Mouse (Mus musculus): ENCODE data around the gene Dis3l. TPM values are rescaled to one million over a fixed set of nuclear protein-coding genes. Genes with fewer than 3 reads are reported as not detected.

The Dis3l gene
- polyA plus RNA-seq (2015; fragmentation: Nextera tagmentation; extraction: Ambion mirVana) = 20.9 and 24.2 TPM in 2 replicates

DNA sequence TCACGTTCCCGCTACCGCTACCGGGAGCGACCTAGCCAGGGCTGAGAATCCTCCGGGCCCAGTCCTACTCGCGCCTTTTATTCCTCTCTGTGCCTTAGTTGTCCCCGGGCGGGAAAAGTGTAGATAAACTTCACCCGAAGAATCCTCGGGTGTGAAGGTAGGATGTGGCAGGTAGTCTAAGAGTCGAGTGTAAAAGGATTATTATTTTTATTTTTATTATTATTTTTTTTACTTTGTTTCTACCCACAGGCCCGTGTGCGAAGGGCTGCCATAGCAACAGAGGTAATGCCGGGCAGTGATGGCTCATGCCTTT, at the start of gene Dis3l:
Gene Dis3l, minus strand, starts transcription at position 35 of the 313 bp plus-strand sequence.
- ATAC-seq (ENCODE audit: low FRiP score, low read depth) = no peak

GRCm38 (mm10) chr9:64389576-64390292, 48.6 kb upstream of the Dis3l start:
- peaks cover 23% of the 10 kb centered on the region for H3K4me1 ChIP-seq (replicated peaks)
- ATAC-seq (ENCODE audit: low FRiP score, low read depth) = no peak
- no peaks in the 10 kb centered on the region for H3K9me3 ChIP-seq
- H3K36me3 ChIP-seq = no peaks in the 10 kb centered on the region
- no peak overlapping the region for H3K4me2 ChIP-seq
- no peak overlapping the region for H3K9ac ChIP-seq
- H3K27ac ChIP-seq (replicated peaks) = no peak overlapping the region
- H3K4me3 ChIP-seq = no peak overlapping the region
- WGBS = 59% methylated on average over 7 of the region's 7 CpGs
- H3K27me3 ChIP-seq = peaks cover 15% of the 10 kb centered on the region

More for the DNA sequence above, at the start of gene Dis3l:
- Histone ChIP-seq H3K27ac (replicated peaks) (peak within 1 kb of the TSS; percentile 98), H3K4me2 (peak within 1 kb of the TSS; percentile 81), H3K9ac (peak within 1 kb of the TSS; percentile 99), H3K27me3 (no peaks in the 10 kb centered on the region), H3K36me3 (peaks cover 5% of the 10 kb centered on the region; the same call in 1 of the 2 replicates), H3K9me3 (no peaks in the 10 kb centered on the region), H3K4me3 (peak within 1 kb of the TSS; percentile 57), H3K4me1 (replicated peaks) (peaks cover 18% of the 10 kb centered on the region)
- WGBS = 16% methylated on average over 16 of the region's 16 CpGs

DNA sequence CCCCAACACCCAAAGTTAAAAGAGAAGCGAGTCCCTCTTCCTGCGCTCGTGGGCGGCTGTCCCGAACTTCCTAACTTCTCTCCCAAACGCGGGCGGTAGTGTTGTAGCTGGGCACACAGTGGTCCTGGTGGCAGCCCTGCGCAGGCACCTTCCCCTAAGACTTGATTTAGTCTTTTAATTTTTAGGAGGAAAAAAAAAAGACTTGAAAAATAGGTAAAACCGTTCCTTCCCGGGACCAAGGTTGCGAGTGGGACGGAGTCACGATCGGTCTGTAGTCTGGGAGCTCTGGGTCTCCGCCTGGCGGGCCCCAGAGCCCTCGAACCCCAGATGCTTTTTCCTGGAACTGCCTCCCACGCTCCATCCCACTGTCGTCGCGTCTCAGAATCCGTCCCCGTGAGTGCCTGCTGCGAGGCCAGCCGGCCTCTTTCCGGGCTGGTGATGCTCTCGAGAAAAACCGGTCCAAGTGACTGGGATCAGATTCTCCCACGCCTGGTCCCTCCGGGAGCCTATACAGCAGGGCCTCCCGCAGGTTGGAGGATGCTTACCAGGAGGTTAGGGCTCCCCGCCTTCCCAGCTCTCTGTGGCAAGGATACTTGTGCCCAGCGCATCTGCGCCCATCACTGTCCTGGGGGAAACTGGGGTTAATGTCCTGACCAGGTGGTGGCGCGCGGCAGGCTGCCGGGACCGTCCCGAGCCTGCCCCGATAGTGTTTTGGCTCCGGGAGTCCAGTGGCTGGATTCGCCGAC, 45.6 kb upstream of the Dis3l start:
- H3K27ac ChIP-seq (replicated peaks) = no peak overlapping the region

GRCm38 (mm10) chr9:64385511-64386465, 44.7 kb upstream of the Dis3l start, which contains the start of gene Megf11:
Gene Megf11 (plus strand): TSS chr9:64385626.
- peak within 1 kb of the TSS; percentile 56 for H3K4me3 ChIP-seq
- H3K4me2 ChIP-seq = peak within 1 kb of the TSS; percentile 94
- H3K27me3 ChIP-seq = peaks cover 23% of the 10 kb centered on the region
- ATAC-seq (ENCODE audit: low FRiP score, low read depth) = peak; percentile 81
- H3K27ac ChIP-seq (replicated peaks) = no peak within 1 kb of the TSS
- no peaks in the 10 kb centered on the region for H3K36me3 ChIP-seq
- H3K4me1 ChIP-seq (replicated peaks) = peaks cover 23% of the 10 kb centered on the region
- H3K9me3 ChIP-seq = no peaks in the 10 kb centered on the region
- under 1% methylated on average over 87 of the region's 93 CpGs for WGBS
- H3K9ac ChIP-seq = peak within 1 kb of the TSS; percentile 52

More for the DNA sequence above, 45.6 kb upstream of the Dis3l start:
- Histone ChIP-seq H3K27me3 (peaks cover 23% of the 10 kb centered on the region), H3K4me2 (peak overlapping the region; percentile 94), H3K4me1 (replicated peaks) (peaks cover 23% of the 10 kb centered on the region), H3K4me3 (peak overlapping the region; percentile 56), H3K9ac (peak overlapping the region; percentile 52), H3K36me3 (no peaks in the 10 kb centered on the region), H3K9me3 (no peaks in the 10 kb centered on the region)
- WGBS = under 1% methylated on average over 45 of the region's 45 CpGs
- ATAC-seq (ENCODE audit: low FRiP score, low read depth) = peak; percentile 28; the same call in 1 of the 2 replicates

DNA sequence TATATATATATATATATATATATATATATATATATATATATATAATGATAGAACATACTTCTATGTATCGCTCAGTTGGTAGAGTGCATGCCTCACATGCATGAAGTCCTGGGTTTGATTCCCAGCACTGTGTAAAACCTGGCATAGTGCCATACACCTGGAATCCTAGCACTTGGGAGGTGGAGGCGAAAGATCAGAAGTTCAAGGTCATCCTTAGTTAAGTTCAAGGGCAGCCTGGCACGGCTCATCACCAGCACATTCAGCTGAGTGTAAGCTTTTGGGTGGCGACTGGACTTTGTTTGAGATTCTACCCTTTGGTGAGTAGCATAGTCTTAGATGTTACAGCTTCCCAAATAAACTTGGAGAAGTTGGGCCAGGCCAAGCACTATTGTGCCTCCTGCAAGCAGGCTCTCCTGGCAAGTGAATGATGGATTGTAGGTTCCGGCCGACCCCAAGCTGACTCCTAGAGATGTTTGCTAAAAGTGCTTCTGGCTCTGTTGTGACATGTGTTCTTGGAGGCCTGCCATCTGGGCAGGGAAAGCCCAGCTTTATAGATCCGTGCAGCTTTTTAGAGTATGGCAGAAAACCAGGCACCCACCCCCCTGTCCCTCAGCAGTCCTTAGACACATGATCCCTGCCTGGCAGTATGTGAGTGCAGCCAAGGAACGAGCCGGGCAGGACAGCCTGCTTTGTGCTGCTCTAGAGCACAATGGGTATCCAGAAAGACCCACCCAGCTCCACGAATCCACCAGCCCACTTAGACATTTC, 42.1 kb upstream of the Dis3l start:
- Histone ChIP-seq H3K4me2 (no peak overlapping the region), H3K9me3 (no peaks in the 10 kb centered on the region), H3K9ac (no peak overlapping the region), H3K4me3 (no peak overlapping the region), H3K27me3 (peaks cover 23% of the 10 kb centered on the region), H3K4me1 (replicated peaks) (peaks cover 23% of the 10 kb centered on the region), H3K36me3 (no peaks in the 10 kb centered on the region), H3K27ac (replicated peaks) (no peak overlapping the region)
- ATAC-seq (ENCODE audit: low FRiP score, low read depth) = no peak
- 47% methylated on average over 10 of the region's 10 CpGs for WGBS

GRCm38 (mm10) chr9:64376380-64376779, 35.3 kb upstream of the Dis3l start:
- no peaks in the 10 kb centered on the region for H3K27me3 ChIP-seq
- no peaks in the 10 kb centered on the region for H3K36me3 ChIP-seq
- no peak for ATAC-seq (ENCODE audit: low FRiP score, low read depth)
- peaks cover 3% of the 10 kb centered on the region; the same call in 1 of the 2 replicates for H3K4me1 ChIP-seq (replicated peaks)
- H3K4me3 ChIP-seq = no peak overlapping the region
- H3K4me2 ChIP-seq = no peak overlapping the region
- no peak overlapping the region for H3K9ac ChIP-seq
- H3K27ac ChIP-seq (replicated peaks) = no peak overlapping the region
- no peaks in the 10 kb centered on the region for H3K9me3 ChIP-seq
- WGBS = 79% methylated on average over 2 of the region's 2 CpGs

- WGBS = 31% methylated on average over 11 of the region's 11 CpGs
These were observed 30.3 kb upstream of the Dis3l start for GRCm38 (mm10) chr9:64371305-64371819.

GRCm38 (mm10) chr9:64369871-64370270, 28.8 kb upstream of the Dis3l start:
- Histone ChIP-seq H3K9me3 (no peaks in the 10 kb centered on the region), H3K9ac (no peak overlapping the region), H3K27me3 (no peaks in the 10 kb centered on the region), H3K4me3 (no peak overlapping the region), H3K4me1 (replicated peaks) (peaks cover 11% of the 10 kb centered on the region; the same call in 1 of the 2 replicates), H3K4me2 (no peak overlapping the region), H3K36me3 (no peaks in the 10 kb centered on the region), H3K27ac (replicated peaks) (no peak overlapping the region)
- WGBS = 68% methylated on average over 7 of the region's 7 CpGs
- no peak for ATAC-seq (ENCODE audit: low FRiP score, low read depth)

More at GRCm38 (mm10) chr9:64371305-64371819, 30.3 kb upstream of the Dis3l start:
- H3K9ac ChIP-seq = no peak overlapping the region
- no peaks in the 10 kb centered on the region for H3K27me3 ChIP-seq
- no peaks in the 10 kb centered on the region for H3K36me3 ChIP-seq
- no peak overlapping the region for H3K4me2 ChIP-seq
- ATAC-seq (ENCODE audit: low FRiP score, low read depth) = no peak
- no peaks in the 10 kb centered on the region for H3K9me3 ChIP-seq
- H3K4me3 ChIP-seq = no peak overlapping the region
- no peak overlapping the region for H3K27ac ChIP-seq (replicated peaks)
- H3K4me1 ChIP-seq (replicated peaks) = peaks cover 11% of the 10 kb centered on the region; the same call in 1 of the 2 replicates

DNA sequence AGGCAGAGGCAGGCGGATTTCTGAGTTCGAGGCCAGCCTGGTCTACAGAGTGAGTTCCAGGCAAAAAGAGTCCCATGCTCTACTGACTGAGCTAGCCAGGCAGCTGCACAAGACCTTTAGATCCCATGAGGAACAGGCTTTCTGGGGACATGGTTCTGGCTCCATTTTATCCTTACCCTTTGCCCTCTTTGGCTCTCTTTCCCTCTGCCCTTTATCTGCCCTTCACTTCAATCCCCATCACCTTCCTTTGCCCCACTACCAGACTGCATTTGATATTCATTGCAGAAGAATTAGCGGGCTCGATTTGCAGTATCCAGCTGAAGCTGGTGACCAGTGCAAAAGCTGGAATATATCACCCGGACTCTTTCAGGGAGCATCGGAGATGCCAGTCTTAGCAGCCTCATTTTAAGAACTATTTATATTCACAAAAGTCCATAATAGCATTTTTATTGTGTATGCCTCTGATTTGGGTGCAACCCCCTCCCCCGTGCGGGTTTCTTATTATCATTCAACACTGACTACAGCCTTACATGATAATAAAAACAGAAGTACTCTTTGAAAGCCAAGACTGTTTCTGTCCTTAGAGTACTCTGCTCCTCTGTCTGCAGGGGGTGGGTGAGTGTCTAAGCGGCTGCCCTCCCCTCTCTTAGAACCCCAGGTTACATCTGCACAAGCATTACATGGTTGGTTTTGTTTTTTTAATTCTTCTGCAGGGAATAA, 20.3 kb upstream of the Dis3l start:
- no peaks in the 10 kb centered on the region for H3K27me3 ChIP-seq
- no peak overlapping the region for H3K4me3 ChIP-seq
- 86% methylated on average over 9 of the region's 9 CpGs for WGBS
- H3K4me2 ChIP-seq = no peak overlapping the region
- no peaks in the 10 kb centered on the region for H3K9me3 ChIP-seq
- H3K4me1 ChIP-seq (replicated peaks) = no peaks in the 10 kb centered on the region
- no peak overlapping the region for H3K27ac ChIP-seq (replicated peaks)
- H3K36me3 ChIP-seq = no peaks in the 10 kb centered on the region
- H3K9ac ChIP-seq = no peak overlapping the region
- no peak for ATAC-seq (ENCODE audit: low FRiP score, low read depth)

GRCm38 (mm10) chr9:64355627-64356026, 14.5 kb upstream of the Dis3l start:
- Histone ChIP-seq H3K9ac (no peak overlapping the region), H3K9me3 (no peaks in the 10 kb centered on the region), H3K4me1 (replicated peaks) (no peaks in the 10 kb centered on the region), H3K27ac (replicated peaks) (no peak overlapping the region), H3K27me3 (no peaks in the 10 kb centered on the region), H3K4me2 (no peak overlapping the region), H3K4me3 (no peak overlapping the region), H3K36me3 (no peaks in the 10 kb centered on the region)
- ATAC-seq (ENCODE audit: low FRiP score, low read depth) = no peak
- 89% methylated on average over 7 of the region's 7 CpGs for WGBS
